Mouse (Mus musculus) heart, embryonic 15.5 days (tissue): ENCODE results near the gene Skida1. TPM values are rescaled to one million over a fixed set of nuclear protein-coding genes. Genes with fewer than 3 reads are reported as not detected.

Source experiments
- microRNA-seq: library from miRNA; unstranded; fragments of <30 nt; microRNA quantifications from one replicate; pipeline ENCODE4, GENCODE M21; 2016
- polyA plus RNA-seq: library from polyadenylated mRNA; unstranded; fragments of >200 nt; fragmentation: Nextera tagmentation; extraction: Ambion mirVana; gene quantifications from 2 replicates; pipeline ENCODE4 v1.2.1, GENCODE M21; 2015

Skida1 gene
- polyA plus RNA-seq, 1 experiment from 2014 or later, result 4.8 TPM

Small RNAs within 50 kb of the gene (microRNA-seq; reads per million reads assigned to microRNA genes)
- gene Mir7655, result 8.6 reads per million, percentile 24 among the genes with 10 or more reads in this experiment

Other genes starting within 250 kb of the Skida1 start
- gene H2al2a, start 52.1 kb downstream of the Skida1 start, polyA plus RNA-seq, result not detected in 2 replicates
- 11.6 and 13.2 TPM in 2 replicates for gene A930004D18Rik, start 11.3 kb downstream of the Skida1 start, polyA plus RNA-seq
- gene Mllt10, start 6.2 kb upstream of the Skida1 start, polyA plus RNA-seq, result 35.1 and 36.0 TPM in 2 replicates